Mouse (Mus musculus) MEL (cell line): ENCODE data around the gene Tbk1. TPM values are rescaled to one million over a fixed set of nuclear protein-coding genes. Genes with fewer than 3 reads are reported as not detected.
A peak's percentile ranks its signal among the peaks of the same experiment; 100 is the strongest.

Experiments used
- DNase-seq: peaks from one replicate; pipeline ENCODE4 v3.0.0; 2011; ENCODE audit warnings: low read depth, low spot score
- H3K27ac ChIP-seq: 2 replicates; pipeline ENCODE4 v1.5.1; 2012; ENCODE audit warnings: low read depth, mild to moderate bottlenecking, control low read depth, low read length, moderate library complexity; ENCODE audit not compliant: control insufficient read depth
- H3K27me3 ChIP-seq, 2 experiments: fragments of 150-350 bp in 1 of 2; sonication (generic) in 1 of 2; 2 replicates each; pipeline ENCODE4 v1.6.1; 2012; ENCODE audit warnings: low read length in 2 of 2, mild to moderate bottlenecking in 2 of 2, improper control_type of control experiment in 1 of 2, moderate library complexity in 1 of 2; ENCODE audit not compliant: insufficient read depth in 2 of 2, control insufficient read depth in 1 of 2
- H3K36me3 ChIP-seq, 2 experiments: 2 replicates each; pipeline ENCODE4 v1.6.1; 2012 to 2014; ENCODE audit warnings: low read length in 2 of 2, improper control_type of control experiment in 1 of 2, inconsistent platforms in 1 of 2, mild to moderate bottlenecking in 1 of 2; ENCODE audit not compliant: insufficient read depth in 2 of 2, control insufficient read depth in 1 of 2
- H3K4me1 ChIP-seq, 2 experiments: fragments of 150-350 bp in 1 of 2; sonication (generic) in 1 of 2; 2 replicates each; pipeline ENCODE4 v1.6.1; 2012; ENCODE audit warnings: low read length in 2 of 2, improper control_type of control experiment in 1 of 2, mild to moderate bottlenecking in 1 of 2; ENCODE audit not compliant: insufficient read depth in 2 of 2, control insufficient read depth in 1 of 2
- H3K4me3 ChIP-seq, 2 experiments: fragments of 150-350 bp in 1 of 2; sonication (generic) in 1 of 2; 2 replicates each; pipeline ENCODE4 v1.5.1; 2012; ENCODE audit warnings: low read depth in 2 of 2, low read length in 2 of 2, mild to moderate bottlenecking in 2 of 2, moderate library complexity in 2 of 2, control low read depth in 1 of 2, improper control_type of control experiment in 1 of 2; ENCODE audit not compliant: control insufficient read depth in 1 of 2, insufficient read depth in 1 of 2
- H3K79me2 ChIP-seq: 2 replicates; pipeline ENCODE4 v1.6.1; 2012; ENCODE audit warnings: mild to moderate bottlenecking, low read length, moderate library complexity; ENCODE audit not compliant: control insufficient read depth, poor library complexity, insufficient read depth
- H3K9ac ChIP-seq: 2 replicates; pipeline ENCODE4 v1.6.1; 2012; ENCODE audit warnings: low read depth, mild to moderate bottlenecking, control low read depth, low read length, moderate library complexity; ENCODE audit not compliant: control insufficient read depth, poor library complexity, severe bottlenecking
- H3K9me3 ChIP-seq: fragments of 150-350 bp; sonication (generic); replicated peaks from 2 replicates; pipeline ENCODE4 v1.6.1; 2012; ENCODE audit warnings: mild to moderate bottlenecking, low read length, improper control_type of control experiment, moderate library complexity; ENCODE audit not compliant: insufficient read depth
- BHLHE40 ChIP-seq: IDR thresholded peaks from 2 replicates; pipeline ENCODE4 v1.6.1; 2012; ENCODE audit warnings: low read depth, mild to moderate bottlenecking, inconsistent platforms, low read length, improper control_type of control experiment, borderline replicate concordance
- CHD2 ChIP-seq: IDR thresholded peaks from 2 replicates; pipeline ENCODE4 v1.6.1; 2011; ENCODE audit warnings: low read length, improper control_type of control experiment
- CTCF ChIP-seq, 3 experiments: IDR thresholded peaks in 2 of 3; conservative IDR thresholded peaks in 1 of 3; 2 replicates each; pipeline ENCODE4 v1.5.1; 2011 to 2012; ENCODE audit warnings: low read length in 3 of 3, low read depth in 2 of 3, mild to moderate bottlenecking in 2 of 3, improper control_type of control experiment in 1 of 3, inconsistent platforms in 1 of 3, mixed read lengths in 1 of 3, moderate library complexity in 1 of 3; ENCODE audit not compliant: control insufficient read depth in 1 of 3, insufficient read depth in 1 of 3, poor library complexity in 1 of 3, severe bottlenecking in 1 of 3
- ETS1 ChIP-seq: IDR thresholded peaks from 2 replicates; pipeline ENCODE4 v1.6.1; 2012; ENCODE audit warnings: low read depth, mild to moderate bottlenecking, inconsistent platforms, low read length, improper control_type of control experiment, moderate library complexity
- GABPA ChIP-seq: IDR thresholded peaks from 2 replicates; pipeline ENCODE4 v1.6.1; 2012; ENCODE audit warnings: low read depth, mild to moderate bottlenecking, inconsistent platforms, low read length, improper control_type of control experiment, moderate library complexity
- GATA1 ChIP-seq: IDR thresholded peaks from 2 replicates; pipeline ENCODE4 v1.6.1; 2011; ENCODE audit warnings: low read depth, low read length, improper control_type of control experiment
- HCFC1 ChIP-seq: IDR thresholded peaks from 2 replicates; pipeline ENCODE4 v1.6.1; 2012; ENCODE audit warnings: low read depth, mild to moderate bottlenecking, inconsistent platforms, low read length, improper control_type of control experiment, moderate library complexity
- MAFK ChIP-seq: IDR thresholded peaks from 2 replicates; pipeline ENCODE4 v1.6.1; 2011; ENCODE audit warnings: low read depth, mild to moderate bottlenecking, low read length, improper control_type of control experiment, borderline replicate concordance
- MAX ChIP-seq: IDR thresholded peaks from 2 replicates; pipeline ENCODE4 v1.6.1; 2011; ENCODE audit warnings: low read length, improper control_type of control experiment
- MAZ ChIP-seq: IDR thresholded peaks from 2 replicates; pipeline ENCODE4 v1.6.1; 2012; ENCODE audit warnings: low read depth, mild to moderate bottlenecking, inconsistent platforms, low read length, improper control_type of control experiment
- MXI1 ChIP-seq: IDR thresholded peaks from 2 replicates; pipeline ENCODE4 v1.6.1; 2011; ENCODE audit warnings: mild to moderate bottlenecking, low read depth, low read length, improper control_type of control experiment
- MYB ChIP-seq: IDR thresholded peaks from 2 replicates; pipeline ENCODE4 v1.6.1; 2011; ENCODE audit warnings: mild to moderate bottlenecking, low read depth, low read length, improper control_type of control experiment
- MYC ChIP-seq: IDR thresholded peaks from 2 replicates; pipeline ENCODE4 v1.6.1; 2011; ENCODE audit warnings: low read depth, mild to moderate bottlenecking, low read length, improper control_type of control experiment, moderate library complexity
- NELFE ChIP-seq: IDR thresholded peaks from 2 replicates; pipeline ENCODE4 v1.6.1; 2011; ENCODE audit warnings: low read depth, low read length, improper control_type of control experiment
- POLR2AphosphoS2 ChIP-seq: IDR thresholded peaks from 2 replicates; pipeline ENCODE4 v1.6.1; 2011; ENCODE audit warnings: low read length, improper control_type of control experiment
- POLR2AphosphoS5 ChIP-seq: IDR thresholded peaks from 2 replicates; pipeline ENCODE4 v1.6.1; 2012; ENCODE audit warnings: low read depth, borderline replicate concordance, mild to moderate bottlenecking, inconsistent platforms, low read length, moderate library complexity, mixed read lengths
- SIN3A ChIP-seq: IDR thresholded peaks from 2 replicates; pipeline ENCODE4 v1.6.1; 2012; ENCODE audit warnings: low read length, improper control_type of control experiment, inconsistent platforms
- SMC3 ChIP-seq: IDR thresholded peaks from 2 replicates; pipeline ENCODE4 v1.6.1; 2011; ENCODE audit warnings: low read depth, low read length, improper control_type of control experiment
- TAL1 ChIP-seq: IDR thresholded peaks from 2 replicates; pipeline ENCODE4 v1.6.1; 2012; ENCODE audit warnings: mild to moderate bottlenecking, inconsistent platforms, low read length, moderate library complexity, mixed read lengths
- TBP ChIP-seq: IDR thresholded peaks from 2 replicates; pipeline ENCODE4 v1.8.0; 2011; ENCODE audit warnings: low read depth, low read length, improper control_type of control experiment
- TCF12 ChIP-seq: IDR thresholded peaks from 2 replicates; pipeline ENCODE4 v1.6.1; 2014; ENCODE audit warnings: low read depth, mild to moderate bottlenecking, inconsistent platforms, low read length, improper control_type of control experiment, moderate library complexity
- ZC3H11A ChIP-seq: IDR thresholded peaks from 2 replicates; pipeline ENCODE4 v1.6.1; 2012; ENCODE audit warnings: low read depth, mild to moderate bottlenecking, inconsistent platforms, low read length, improper control_type of control experiment
- ZMIZ1 ChIP-seq: IDR thresholded peaks from 2 replicates; pipeline ENCODE4 v1.6.1; 2012; ENCODE audit warnings: low read depth, mild to moderate bottlenecking, inconsistent platforms, low read length, improper control_type of control experiment, moderate library complexity
- polyA plus RNA-seq, 2 experiments: library from polyadenylated mRNA; stranded (reverse) in 1 of 2; unstranded in 1 of 2; fragments of >175 nt in 1 of 2; fragments of >200 nt in 1 of 2; gene quantifications; 2 replicates each; pipeline versions ENCODE4 v1.2.1 to v1.2.4; 2012; ENCODE audit warnings: low replicate concordance in 2 of 2, low read depth in 1 of 2; ENCODE audit not compliant: insufficient read length in 2 of 2, insufficient read depth in 1 of 2, missing spikeins in 1 of 2
- total RNA-seq: library from RNA; depleted of rRNA; stranded (reverse); fragments of 300-350 nt; gene quantifications from 2 replicates; pipeline ENCODE4 v1.2.3, GENCODE M21; 2012

Tbk1 gene
- total and polyA plus RNA-seq, 3 experiments, result 18.0 to 31.1 TPM; not detected in 1

DNA sequence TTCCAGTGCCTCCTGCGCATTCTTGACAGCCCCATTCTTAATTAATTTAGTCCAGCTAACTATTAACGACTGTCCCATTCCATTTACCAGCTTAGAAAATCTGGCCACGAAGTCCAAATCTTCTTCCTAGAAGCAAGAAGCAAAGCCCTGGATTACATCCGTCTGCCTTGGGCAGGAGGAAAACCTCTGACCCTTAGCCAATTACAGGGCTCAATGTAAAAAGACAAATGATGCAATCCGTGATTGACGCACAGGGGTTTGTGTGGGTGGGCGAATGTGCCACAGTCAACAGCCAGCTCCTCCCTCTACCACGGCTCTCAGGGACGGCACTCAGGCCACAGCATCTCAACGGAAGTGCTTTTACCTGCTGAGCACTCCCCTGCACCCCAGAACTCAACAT is 25.0 kb upstream of the Tbk1 start:
- H3K36me3 ChIP-seq, result peaks cover 0 to 71% of the 10 kb centered on the region in 2 experiments; a peak in 2 of 4 replicates
- no peaks in the 10 kb centered on the region for H3K9me3 ChIP-seq
- H3K4me3 ChIP-seq, result no peak overlapping the region
- TF ChIP-seq TBP, result no peak
- no peaks in the 10 kb centered on the region for H3K27me3 ChIP-seq
- H3K9ac ChIP-seq, result no peak overlapping the region
- H3K79me2 ChIP-seq, result peaks cover 2% of the 10 kb centered on the region; the same call in 1 of the 2 replicates
- no peak for DNase-seq
- H3K4me1 ChIP-seq, result no peaks in the 10 kb centered on the region
- no peak overlapping the region for H3K27ac ChIP-seq

DNA sequence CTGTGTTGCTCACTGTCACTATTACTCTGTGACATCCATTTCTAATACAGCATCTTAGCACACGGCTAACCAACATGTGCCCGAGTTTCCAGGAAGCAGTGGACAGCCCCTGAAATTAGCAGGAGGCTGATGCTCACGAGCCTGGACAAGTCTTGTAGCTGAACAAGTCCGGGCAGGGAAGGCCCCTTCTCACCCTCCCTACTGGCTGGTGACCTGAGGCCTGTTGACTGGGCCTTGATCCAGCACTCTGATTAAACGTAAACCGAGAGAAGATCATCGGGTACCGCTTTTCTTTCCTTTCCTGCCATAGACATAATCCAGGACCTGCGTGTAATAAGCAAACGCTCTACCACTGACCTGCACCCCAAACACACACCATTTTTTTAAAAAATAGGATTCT is 21.6 kb upstream of the Tbk1 start:
- H3K9ac ChIP-seq, result no peak overlapping the region
- no peaks in the 10 kb centered on the region for H3K27me3 ChIP-seq
- H3K36me3 ChIP-seq, result peaks cover 0 to 64% of the 10 kb centered on the region in 2 experiments; a peak in 2 of 4 replicates
- TF ChIP-seq MXI1, result no peak
- no peak for TF ChIP-seq TAL1
- TF ChIP-seq BHLHE40, result no peak
- TF ChIP-seq MYC, result no peak
- TF ChIP-seq CHD2, result no peak
- no peak for TF ChIP-seq SIN3A
- no peak for TF ChIP-seq MAX
- no peak for TF ChIP-seq MAFK
- no peak for TF ChIP-seq MYB
- no peak for TF ChIP-seq ZMIZ1
- TF ChIP-seq NELFE, result no peak
- no peak for TF ChIP-seq GABPA
- no peak for TF ChIP-seq HCFC1
- no peak for TF ChIP-seq TCF12
- H3K9me3 ChIP-seq, result no peaks in the 10 kb centered on the region
- no peak for DNase-seq
- peaks cover 2% of the 10 kb centered on the region; the same call in 1 of the 2 replicates for H3K79me2 ChIP-seq
- H3K4me1 ChIP-seq, result no peaks in the 10 kb centered on the region
- H3K27ac ChIP-seq, result no peak overlapping the region
- H3K4me3 ChIP-seq, result no peak overlapping the region

DNA sequence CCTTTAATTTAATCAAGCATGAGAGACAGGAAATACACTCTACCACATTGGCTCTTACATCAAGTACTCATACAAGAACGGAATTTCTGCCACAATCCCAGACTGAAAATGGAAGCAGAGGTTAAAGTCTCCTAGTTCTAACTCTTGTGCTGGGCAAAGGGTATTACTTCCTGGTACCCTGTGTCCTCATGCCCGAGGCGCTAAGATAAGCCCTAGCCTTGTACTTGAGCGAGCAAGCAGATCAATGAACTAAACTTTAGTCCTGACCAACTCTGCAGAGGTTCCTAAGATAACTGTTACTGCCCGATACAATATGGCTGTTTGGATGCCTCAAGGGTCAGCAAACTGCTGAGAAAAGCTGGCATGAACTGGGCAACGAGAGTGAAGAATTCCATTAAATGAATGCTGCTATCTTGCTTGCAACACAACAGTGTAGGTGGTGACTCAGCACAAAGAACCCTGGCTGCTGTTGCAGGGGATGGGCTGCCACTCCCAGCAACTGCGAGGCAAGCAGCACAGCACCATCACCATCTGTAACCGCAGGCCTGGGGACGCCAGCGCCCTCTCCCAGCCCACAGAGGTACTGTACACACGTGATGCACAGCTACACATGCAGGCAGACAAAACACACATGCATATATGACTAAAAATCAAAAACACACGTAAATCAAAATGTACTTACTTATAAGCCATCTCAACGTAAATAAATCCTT is 18.2 kb upstream of the Tbk1 start:
- H3K9ac ChIP-seq, result no peak overlapping the region
- peak; percentile 45 for DNase-seq
- TF ChIP-seq POLR2AphosphoS2, result peak; percentile 15; the same call in 1 of the 2 replicates
- TF ChIP-seq TBP, result no peak
- no peak for TF ChIP-seq NELFE
- no peak for TF ChIP-seq MAZ
- TF ChIP-seq HCFC1, result no peak
- peak; percentile 18 to 53 (median 28); a peak in 5 of 6 replicates for TF ChIP-seq CTCF (IDR thresholded peaks at IDR 0.05 in 2 of 3, conservative IDR thresholded peaks at IDR 0.05 in 1 of 3; ENCODE audit: control insufficient read depth in 1 of 3, insufficient read depth in 1 of 3, low read depth in 2 of 3, low read length in 3 of 3, poor library complexity in 1 of 3, severe bottlenecking in 1 of 3)
- no peak for TF ChIP-seq ZC3H11A
- TF ChIP-seq GATA1, result no peak
- TF ChIP-seq ETS1, result no peak
- no peak for TF ChIP-seq SMC3
- no peak for TF ChIP-seq MYC
- no peak for TF ChIP-seq POLR2AphosphoS5

More for the DNA sequence above, 18.2 kb upstream of the Tbk1 start:
- Histone ChIP-seq H3K27me3 (no peaks in the 10 kb centered on the region), H3K4me3 (no peak overlapping the region), H3K36me3 (peaks cover 0 to 52% of the 10 kb centered on the region in 2 experiments; a peak in 2 of 4 replicates), H3K27ac (no peak overlapping the region), H3K79me2 (peaks cover 2% of the 10 kb centered on the region; the same call in 1 of the 2 replicates), H3K4me1 (no peaks in the 10 kb centered on the region), H3K9me3 (no peaks in the 10 kb centered on the region)
